Mouse (Mus musculus) CH12.LX (cell line): ENCODE measurements around the gene Ankrd2. TPM values are rescaled to one million over a fixed set of nuclear protein-coding genes. Genes with fewer than 3 reads are reported as not detected.

Experiments
- DNase-seq: peaks from one replicate; pipeline ENCODE4 v3.0.0-alpha.2; 2013; ENCODE audit errors: extremely low read depth
- H3K27ac ChIP-seq: 2 replicates; pipeline ENCODE4 v1.5.1; 2012; ENCODE audit warnings: low read depth, mild to moderate bottlenecking, control low read depth, moderate library complexity; ENCODE audit not compliant: insufficient read depth
- H3K27me3 ChIP-seq: replicated peaks from 2 replicates; pipeline ENCODE3; 2012; ENCODE audit warnings: inconsistent platforms
- H3K36me3 ChIP-seq, 2 experiments: replicated peaks in 1 of 2; 2 replicates each; pipeline versions ENCODE3 to v1.6.1; 2012; ENCODE audit warnings: inconsistent platforms in 1 of 2, low read length in 1 of 2, mild to moderate bottlenecking in 1 of 2, mixed read lengths in 1 of 2, moderate library complexity in 1 of 2; ENCODE audit not compliant: control insufficient read depth in 1 of 2, insufficient read depth in 1 of 2
- H3K4me1 ChIP-seq, 2 experiments: 2 replicates each; pipeline ENCODE4 v1.6.1; 2012; ENCODE audit warnings: inconsistent platforms in 1 of 2, moderate library complexity in 1 of 2; ENCODE audit not compliant: insufficient read depth in 2 of 2, control insufficient read depth in 1 of 2
- H3K4me2 ChIP-seq: 2 replicates; pipeline ENCODE4 v1.6.1; 2012; ENCODE audit warnings: low read depth, mild to moderate bottlenecking, control low read depth; ENCODE audit not compliant: poor library complexity, insufficient read depth, severe bottlenecking
- H3K4me3 ChIP-seq, 3 experiments: fragments of 150-350 bp in 1 of 3; sonication (generic) in 1 of 3; replicated peaks in 1 of 3; 2 replicates each; pipeline versions ENCODE3 to v1.5.1; 2011 to 2012; ENCODE audit warnings: low read depth in 2 of 3, low read length in 2 of 3, mild to moderate bottlenecking in 2 of 3, moderate library complexity in 2 of 3, control low read depth in 1 of 3, improper control_type of control experiment in 1 of 3, inconsistent platforms in 1 of 3, mixed read lengths in 1 of 3; ENCODE audit not compliant: poor library complexity in 1 of 3
- H3K79me2 ChIP-seq: replicated peaks from 2 replicates; pipeline ENCODE4 v1.6.1; 2012; ENCODE audit warnings: mild to moderate bottlenecking, moderate library complexity; ENCODE audit not compliant: control insufficient read depth, poor library complexity, insufficient read depth, severe bottlenecking; ENCODE audit errors: extremely low read depth
- H3K9ac ChIP-seq: 2 replicates; pipeline ENCODE4 v1.6.1; 2012; ENCODE audit warnings: low read depth, mild to moderate bottlenecking, control low read depth, moderate library complexity; ENCODE audit not compliant: insufficient read depth
- H3K9me3 ChIP-seq: replicated peaks from 2 replicates; pipeline ENCODE3; 2012; ENCODE audit warnings: low read length, inconsistent platforms, mixed read lengths
- CHD1 ChIP-seq: IDR thresholded peaks from 2 replicates; pipeline ENCODE4 v1.6.1; 2012; ENCODE audit warnings: low read depth, low read length, improper control_type of control experiment, inconsistent platforms
- CHD2 ChIP-seq: IDR thresholded peaks from 2 replicates; pipeline ENCODE4 v1.6.1; 2011; ENCODE audit warnings: low read length, improper control_type of control experiment
- ELF1 ChIP-seq: IDR thresholded peaks from 2 replicates; pipeline ENCODE4 v1.6.1; 2014; ENCODE audit warnings: low read depth, mild to moderate bottlenecking, inconsistent platforms, low read length, improper control_type of control experiment
- EP300 ChIP-seq: IDR thresholded peaks from 2 replicates; pipeline ENCODE4 v1.6.1; 2011; ENCODE audit warnings: low read length, improper control_type of control experiment
- HCFC1 ChIP-seq: IDR thresholded peaks from 2 replicates; pipeline ENCODE4 v1.6.1; 2012; ENCODE audit warnings: low read depth, mild to moderate bottlenecking, inconsistent platforms, low read length, improper control_type of control experiment
- IRF4 ChIP-seq: IDR thresholded peaks from 2 replicates; pipeline ENCODE4 v1.6.1; 2014; ENCODE audit warnings: low read depth, mild to moderate bottlenecking, inconsistent platforms, low read length, improper control_type of control experiment
- JUN ChIP-seq: IDR thresholded peaks from 2 replicates; pipeline ENCODE4 v1.6.1; 2011; ENCODE audit warnings: low read depth, mild to moderate bottlenecking, low read length, improper control_type of control experiment, moderate library complexity; ENCODE audit not compliant: insufficient read depth
- MAX ChIP-seq: IDR thresholded peaks from 2 replicates; pipeline ENCODE4 v1.6.1; 2011; ENCODE audit warnings: low read length, improper control_type of control experiment
- MEF2A ChIP-seq: IDR thresholded peaks from 2 replicates; pipeline ENCODE4 v1.6.1; 2014; ENCODE audit warnings: low read depth, mild to moderate bottlenecking, inconsistent platforms, low read length, improper control_type of control experiment, borderline replicate concordance
- MYC ChIP-seq: IDR thresholded peaks from 2 replicates; pipeline ENCODE4 v1.6.1; 2011; ENCODE audit warnings: low read depth, mild to moderate bottlenecking, improper control_type of control experiment, low read length
- NELFE ChIP-seq: IDR thresholded peaks from 2 replicates; pipeline ENCODE4 v1.6.1; 2011; ENCODE audit warnings: low read depth, low read length, improper control_type of control experiment
- PAX5 ChIP-seq: IDR thresholded peaks from 2 replicates; pipeline ENCODE4 v1.6.1; 2012; ENCODE audit warnings: low read length, inconsistent platforms, mixed read lengths
- POLR2A ChIP-seq: IDR thresholded peaks from 2 replicates; pipeline ENCODE4 v1.6.1; 2011; ENCODE audit warnings: low read depth, mild to moderate bottlenecking, improper control_type of control experiment, low read length
- POLR2AphosphoS2 ChIP-seq: IDR thresholded peaks from 2 replicates; pipeline ENCODE4 v1.6.1; 2011; ENCODE audit warnings: low read depth, low read length, improper control_type of control experiment
- RAD21 ChIP-seq: IDR thresholded peaks from 2 replicates; pipeline ENCODE4 v1.6.1; 2011; ENCODE audit warnings: low read depth, mild to moderate bottlenecking, low read length, improper control_type of control experiment, moderate library complexity
- RCOR1 ChIP-seq: conservative IDR thresholded peaks from 2 replicates; pipeline ENCODE4 v1.6.1; 2012; ENCODE audit warnings: low read depth, mild to moderate bottlenecking, inconsistent platforms, low read length, improper control_type of control experiment
- SMC3 ChIP-seq: IDR thresholded peaks from 2 replicates; pipeline ENCODE4 v1.6.1; 2011; ENCODE audit warnings: low read depth, low read length, improper control_type of control experiment
- TBP ChIP-seq: conservative IDR thresholded peaks from 2 replicates; pipeline ENCODE4 v1.6.1; 2011; ENCODE audit warnings: low read depth, low read length, improper control_type of control experiment
- TCF12 ChIP-seq: IDR thresholded peaks from 2 replicates; pipeline ENCODE4 v1.6.1; 2014; ENCODE audit warnings: low read depth, mild to moderate bottlenecking, inconsistent platforms, low read length, improper control_type of control experiment
- UBTF ChIP-seq: IDR thresholded peaks from 2 replicates; pipeline ENCODE4 v1.6.1; 2012; ENCODE audit warnings: low read depth, mild to moderate bottlenecking, inconsistent platforms, low read length, improper control_type of control experiment, moderate library complexity
- USF1 ChIP-seq: IDR thresholded peaks from 2 replicates; pipeline ENCODE4 v1.6.1; 2014; ENCODE audit warnings: low read depth, mild to moderate bottlenecking, inconsistent platforms, low read length, improper control_type of control experiment
- ZC3H11A ChIP-seq: IDR thresholded peaks from 2 replicates; pipeline ENCODE4 v1.6.1; 2012; ENCODE audit warnings: low read depth, mild to moderate bottlenecking, inconsistent platforms, low read length, improper control_type of control experiment
- ZKSCAN1 ChIP-seq: IDR thresholded peaks from 2 replicates; pipeline ENCODE4 v1.6.1; 2012; ENCODE audit warnings: low read depth, inconsistent platforms, low read length, improper control_type of control experiment, borderline replicate concordance
- ZNF384 ChIP-seq: IDR thresholded peaks from 2 replicates; pipeline ENCODE4 v1.6.1; 2012; ENCODE audit warnings: low read depth, low read length, improper control_type of control experiment, inconsistent platforms
- dilution Hi-C: fragments of 300-500 bp; cut with MboI; formaldehyde crosslinking; loops from 2 replicates; pipeline ENCODE4 v1.14.3; 2020; ENCODE audit warnings: low sequenced_read_pairs; ENCODE audit not compliant: extremely low pct_unique_long_range_greater_than_20kb, extremely low pct_ligation_motif_present
- in situ Hi-C: fragments of 300-500 bp; cut with MboI; formaldehyde crosslinking; loops from 3 replicates; pipeline ENCODE4 v1.14.3; 2019; ENCODE audit warnings: low sequenced_read_pairs, low pct_ligation_motif_present, low pct_unique_long_range_greater_than_20kb, mixed read lengths
- polyA plus RNA-seq: library from polyadenylated mRNA; unstranded; fragments of >175 nt; gene quantifications from 2 replicates; pipeline ENCODE4 v1.2.1, GENCODE M21; 2012; ENCODE audit warnings: low read depth; ENCODE audit not compliant: insufficient read length
- total RNA-seq, 2 experiments: library from RNA; depleted of rRNA; stranded (reverse); fragments of 300-350 nt in 1 of 2; fragments of >200 nt in 1 of 2; gene quantifications; 2 replicates each; pipeline ENCODE4 v1.2.3; 2012 to 2014

Gene Ankrd2
- total and polyA plus RNA-seq, 3 experiments = not detected

GRCm38 (mm10) chr19:42011123-42011522 is 24.7 kb upstream of the Ankrd2 start:
- H3K4me3 ChIP-seq = no peak overlapping the region
- H3K36me3 ChIP-seq = no peaks in the 10 kb centered on the region
- no peak overlapping the region for H3K4me2 ChIP-seq
- in situ Hi-C loops (no loop called here), dilution Hi-C loops (no loop called here)
- TF ChIP-seq POLR2A (no peak), TBP (no peak), JUN (no peak), POLR2AphosphoS2 (no peak), RCOR1 (no peak), MAX (no peak), CHD2 (no peak), NELFE (no peak), ZNF384 (no peak), EP300 (no peak), USF1 (no peak)
- no peaks in the 10 kb centered on the region for H3K79me2 ChIP-seq
- DNase-seq = no peak
- no peaks in the 10 kb centered on the region for H3K27me3 ChIP-seq
- H3K4me1 ChIP-seq = peaks cover 0 to 2% of the 10 kb centered on the region in 2 experiments; a peak in 3 of 4 replicates
- H3K27ac ChIP-seq = no peak overlapping the region
- H3K9me3 ChIP-seq = no peaks in the 10 kb centered on the region
- no peak overlapping the region for H3K9ac ChIP-seq

GRCm38 (mm10) chr19:42014231-42014825 is 21.5 kb upstream of the Ankrd2 start:
- dilution Hi-C loops = no loop called here
- Histone ChIP-seq H3K4me1 (peaks cover 12 to 24% of the 10 kb centered on the region in 2 experiments; a peak in 3 of 4 replicates), H3K27me3 (no peaks in the 10 kb centered on the region), H3K79me2 (no peaks in the 10 kb centered on the region), H3K4me3 (no peak overlapping the region), H3K9me3 (no peaks in the 10 kb centered on the region), H3K27ac (no peak overlapping the region), H3K36me3 (no peaks in the 10 kb centered on the region), H3K9ac (no peak overlapping the region), H3K4me2 (no peak overlapping the region)
- no peak for DNase-seq
- in situ Hi-C loops = no loop called here
- no peak for TF ChIP-seq UBTF
- TF ChIP-seq ZKSCAN1 = no peak
- no peak for TF ChIP-seq ZC3H11A
- TF ChIP-seq HCFC1 = no peak
- no peak for TF ChIP-seq ELF1
- TF ChIP-seq SMC3 = no peak
- TF ChIP-seq RAD21 = no peak
- TF ChIP-seq MYC = no peak
- TF ChIP-seq USF1 = no peak
- TF ChIP-seq MEF2A = no peak
- TF ChIP-seq TCF12 = no peak
- no peak for TF ChIP-seq ZNF384
- no peak for TF ChIP-seq CHD2
- no peak for TF ChIP-seq IRF4
- no peak for TF ChIP-seq PAX5
- TF ChIP-seq CHD1 = no peak
